Mouse (Mus musculus) cerebellum, postnatal 36 days (tissue): ENCODE results near the gene Fev.
A peak's percentile ranks its signal among the peaks of the same experiment; 100 is the strongest.

Experiments
- DNase-seq, 2 experiments: peaks; one replicate each; pipeline ENCODE4 v3.0.0; 2021 to 2022; ENCODE audit warnings: mixed read lengths in 2 of 2

The Fev gene

DNA sequence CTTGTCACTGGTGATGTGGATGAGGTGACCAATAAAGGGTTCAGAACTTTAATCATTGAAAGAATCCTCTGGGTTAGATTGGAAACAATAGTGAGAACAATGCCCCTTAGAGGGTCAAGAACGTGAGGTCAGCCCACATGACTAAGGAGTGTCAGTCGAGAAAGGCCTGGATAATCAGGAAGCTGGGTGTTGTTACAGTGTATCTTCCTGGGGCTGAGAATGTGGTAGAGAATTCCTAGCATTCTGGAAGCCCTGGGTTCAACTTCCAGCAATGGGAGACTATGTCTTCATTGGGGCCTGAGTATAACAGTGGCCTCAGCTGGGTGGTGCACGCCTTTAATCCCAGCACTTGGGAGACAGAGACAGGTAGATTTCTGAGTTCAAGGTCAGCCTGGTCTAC, 8.0 kb downstream of the Fev start:
- DNase-seq, result no peak

DNA sequence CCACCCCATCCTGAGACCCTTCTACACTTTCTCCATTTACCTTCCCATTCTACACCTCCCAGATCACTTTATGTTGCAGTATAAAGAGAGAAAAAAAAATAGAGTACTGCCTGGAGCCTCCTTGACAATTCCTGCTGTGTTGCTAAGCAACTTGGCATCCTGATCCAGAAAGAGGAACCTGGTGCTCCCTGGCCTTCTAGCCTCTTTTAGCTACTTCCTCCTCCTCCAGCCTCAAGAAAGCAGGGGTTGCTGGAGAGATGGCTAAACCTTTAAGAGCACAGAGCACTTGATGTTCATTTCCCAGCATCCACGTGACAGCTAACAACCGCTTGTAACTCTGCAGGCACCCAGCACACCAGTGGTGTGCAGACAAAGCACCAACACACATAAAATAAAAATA, 13.0 kb downstream of the Fev start:
- no peak for DNase-seq

DNA sequence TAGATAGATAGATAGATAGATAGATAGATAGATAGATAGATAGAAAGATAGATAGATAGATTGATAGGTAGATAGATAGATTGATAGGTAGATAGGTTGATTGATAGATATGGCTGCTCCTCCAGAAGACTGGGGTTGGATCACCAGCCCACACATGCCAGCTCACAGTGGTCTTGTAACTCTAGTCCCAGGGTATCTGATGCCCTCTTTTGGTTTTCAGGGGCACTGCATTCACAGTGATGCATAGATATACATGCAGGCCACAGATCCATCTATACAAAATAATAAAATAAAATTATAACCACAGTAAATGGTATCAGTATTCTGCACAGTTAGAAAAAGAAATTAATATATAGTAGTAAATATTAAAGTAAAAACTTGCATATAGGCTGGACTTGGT, 23.4 kb downstream of the Fev start:
- no peak for DNase-seq

DNA sequence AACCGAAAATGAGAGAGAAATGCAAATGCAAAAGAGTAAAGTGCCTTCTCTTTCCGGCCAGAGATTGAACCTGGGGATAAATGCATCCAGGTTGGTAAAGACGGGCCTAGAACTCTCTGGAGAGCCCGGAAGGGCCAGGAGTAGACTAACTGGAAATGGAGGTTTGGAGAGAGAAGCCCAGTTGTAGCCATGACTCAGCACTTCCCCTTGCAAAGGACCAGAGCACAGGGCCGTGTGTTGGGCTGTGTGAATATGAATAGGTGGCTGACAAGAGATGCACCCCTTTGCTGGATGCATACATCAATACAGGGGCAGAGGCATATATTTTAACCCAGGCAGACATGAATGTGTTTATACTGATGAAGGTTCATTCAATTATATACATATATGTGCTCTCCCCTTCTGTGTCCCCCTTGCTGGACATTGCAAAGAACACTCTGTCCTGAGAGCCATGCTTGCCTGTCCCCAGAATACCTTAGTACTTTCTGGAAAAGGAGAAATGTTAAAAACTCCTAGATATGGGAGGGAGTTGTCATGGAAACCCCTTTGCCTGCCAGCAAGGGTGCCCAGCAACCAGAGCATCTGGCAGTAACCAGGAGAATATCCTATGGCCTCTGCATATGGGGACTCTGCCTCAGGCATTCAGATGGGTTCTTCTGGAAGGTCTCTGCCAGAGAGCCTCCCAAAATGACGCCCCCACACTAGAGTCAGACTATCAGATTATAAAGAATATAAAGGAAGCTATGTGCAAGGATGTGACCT, 25.8 kb downstream of the Fev start:
- DNase-seq, result peak in 1 of 2 experiments; percentile 12

DNA sequence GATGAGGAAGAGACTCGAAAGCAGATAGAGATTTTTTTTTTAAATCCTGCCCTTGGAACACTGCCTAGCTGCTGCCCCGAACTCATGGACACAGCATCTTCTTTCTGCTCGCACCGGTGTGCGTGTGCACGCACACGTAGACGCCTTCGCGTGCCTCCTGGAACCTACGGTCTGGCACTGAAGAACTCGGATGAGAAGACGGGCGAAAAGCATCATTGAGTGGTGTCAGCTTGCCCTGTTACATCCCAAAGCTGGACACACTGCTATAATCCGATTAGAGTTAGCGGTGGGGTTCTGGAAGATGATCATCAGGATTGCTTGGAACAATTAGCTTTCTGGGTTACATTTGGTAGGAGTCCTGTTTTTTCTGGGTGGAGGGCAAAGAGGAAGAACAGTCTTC, 26.4 kb downstream of the Fev start:
- DNase-seq, result peak in 1 of 2 experiments; percentile 55

DNA sequence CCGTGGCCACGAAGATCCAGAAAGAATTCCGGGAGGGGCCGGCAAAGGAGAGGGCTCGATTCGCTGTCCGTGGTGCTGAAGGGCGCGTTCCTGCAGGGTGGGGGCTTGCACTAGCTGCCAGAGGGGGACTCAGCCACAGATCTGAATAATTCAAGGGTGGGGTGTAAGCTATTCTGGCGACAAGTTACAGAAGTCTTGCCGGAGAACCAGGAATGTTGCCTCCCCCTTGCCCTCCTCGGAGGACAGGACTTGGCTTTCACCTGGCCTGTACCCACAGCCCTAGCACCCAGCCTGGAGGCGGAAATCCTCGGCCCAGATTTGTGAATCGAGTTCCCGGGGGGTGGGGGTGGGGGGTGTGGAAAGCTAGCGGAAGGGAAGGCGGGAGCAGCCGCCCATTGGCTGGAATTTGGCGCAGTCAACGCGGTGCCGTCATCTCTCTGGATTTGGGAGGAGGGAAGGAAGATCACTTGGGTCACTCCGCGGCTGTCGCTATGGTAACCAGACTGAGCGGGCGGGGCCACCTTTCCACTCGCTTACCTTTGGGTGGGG, 27.0 kb downstream of the Fev start:
- DNase-seq, result peak; percentile 97

DNA sequence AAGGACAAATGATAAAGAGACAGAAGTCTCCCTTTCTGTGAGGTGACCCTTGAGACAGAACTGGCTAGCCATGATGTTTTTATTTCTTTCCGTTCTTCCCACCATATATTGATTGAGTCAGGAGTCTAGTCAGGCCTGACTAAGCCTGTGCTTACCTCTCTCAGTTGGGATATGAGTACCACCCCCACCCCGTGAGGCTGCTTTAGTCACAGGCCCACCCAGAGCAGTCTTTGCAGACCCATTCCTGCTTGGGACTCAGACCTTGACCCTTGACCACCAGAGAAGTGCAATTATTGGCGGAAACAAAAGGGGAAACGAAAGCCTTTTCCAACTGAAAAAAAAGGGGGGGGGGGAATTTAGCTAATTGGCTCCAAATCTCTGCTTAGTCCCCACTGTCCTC, 27.5 kb downstream of the Fev start:
- peak in 1 of 2 experiments; percentile 27 for DNase-seq

DNA sequence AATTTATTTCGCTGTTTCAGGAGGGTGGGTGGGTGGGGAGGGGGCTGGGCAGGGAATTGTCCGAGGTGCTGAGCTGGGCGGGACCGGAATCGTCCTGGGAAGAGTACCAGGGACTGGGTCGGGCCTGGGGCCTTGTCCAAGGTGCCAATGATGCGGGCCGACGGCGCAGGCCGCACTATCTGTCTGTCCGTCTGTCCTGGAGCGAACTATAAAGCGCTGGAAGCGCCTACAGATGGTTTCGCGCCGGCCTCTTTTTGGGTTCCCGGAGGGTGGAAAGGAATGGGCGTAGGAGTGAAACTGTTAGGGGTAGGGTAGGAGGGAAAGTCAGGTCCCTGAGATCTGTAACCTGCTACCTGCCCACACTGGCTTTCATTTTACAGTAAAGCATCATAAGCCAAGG, 28.0 kb downstream of the Fev start:
- DNase-seq, result peak in 1 of 2 experiments; percentile 17

DNA sequence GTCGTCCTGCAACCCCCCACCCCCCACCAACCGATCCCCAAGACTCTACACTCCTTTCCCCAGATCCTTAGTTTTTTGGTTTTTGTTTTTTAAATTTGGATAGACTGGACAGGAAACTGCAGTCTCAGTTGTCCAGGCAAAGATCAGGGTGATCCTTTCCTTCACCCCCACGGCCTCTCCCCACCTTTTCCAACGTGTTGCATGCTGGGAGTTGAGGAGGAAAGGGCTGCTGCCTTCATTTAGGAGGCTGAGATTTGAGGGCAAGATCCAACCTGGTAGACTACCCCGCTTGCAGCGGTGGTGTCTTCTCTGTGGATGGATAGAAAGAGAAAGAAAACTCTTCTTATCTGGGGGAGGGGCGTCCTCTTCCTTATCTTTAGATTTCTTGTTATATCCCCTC, 28.4 kb downstream of the Fev start:
- DNase-seq, result peak in 1 of 2 experiments; percentile 33

DNA sequence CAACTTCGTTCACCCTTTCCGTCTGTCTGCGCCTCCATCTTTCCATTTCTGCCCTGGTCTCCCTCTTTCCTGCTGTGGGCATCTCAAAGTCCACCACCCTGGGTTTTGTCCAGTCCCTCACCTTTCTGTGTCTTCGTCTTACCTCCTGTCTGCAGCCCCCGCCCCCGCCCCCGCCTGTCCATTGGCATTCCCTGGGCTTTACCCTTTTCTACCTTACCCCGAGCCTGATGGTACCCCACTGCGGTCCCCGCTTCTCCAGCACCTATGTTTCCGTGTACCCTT, 28.8 kb downstream of the Fev start:
- DNase-seq, result peak in 1 of 2 experiments; percentile 12

DNA sequence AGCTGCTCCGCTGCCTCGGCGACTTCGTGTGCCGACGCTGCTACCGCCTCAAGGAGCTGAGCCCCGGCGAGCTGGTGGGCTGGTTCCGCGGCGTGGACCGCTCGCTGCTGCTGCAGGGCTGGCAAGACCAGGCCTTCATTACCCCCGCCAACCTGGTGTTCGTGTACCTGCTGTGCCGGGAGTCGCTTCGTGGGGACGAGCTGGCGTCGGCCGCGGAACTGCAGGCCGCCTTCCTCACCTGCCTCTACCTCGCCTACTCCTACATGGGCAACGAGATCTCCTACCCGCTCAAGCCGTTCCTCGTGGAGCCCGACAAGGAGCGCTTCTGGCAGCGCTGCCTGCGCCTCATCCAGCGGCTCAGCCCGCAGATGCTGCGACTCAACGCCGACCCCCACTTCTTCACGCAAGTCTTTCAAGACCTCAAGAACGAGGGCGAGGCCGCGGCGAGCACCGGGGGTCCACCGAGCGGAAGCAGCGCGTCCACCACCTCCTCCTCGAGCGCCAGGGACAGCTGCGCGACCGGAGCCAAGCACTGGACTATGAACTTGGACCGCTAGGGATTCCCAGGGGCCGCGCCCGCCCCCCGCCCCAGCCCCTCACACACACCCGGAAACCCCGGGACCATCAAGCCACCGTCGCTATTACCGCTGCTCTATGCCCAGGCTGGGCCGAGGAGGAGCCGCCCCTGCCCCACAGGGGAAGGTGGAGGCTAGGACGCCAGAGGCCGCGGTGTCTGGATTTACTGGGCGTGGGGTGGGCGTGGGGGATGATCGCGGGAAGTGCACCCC, 29.4 kb downstream of the Fev start:
- peak; percentile 46 to 48 for DNase-seq

DNA sequence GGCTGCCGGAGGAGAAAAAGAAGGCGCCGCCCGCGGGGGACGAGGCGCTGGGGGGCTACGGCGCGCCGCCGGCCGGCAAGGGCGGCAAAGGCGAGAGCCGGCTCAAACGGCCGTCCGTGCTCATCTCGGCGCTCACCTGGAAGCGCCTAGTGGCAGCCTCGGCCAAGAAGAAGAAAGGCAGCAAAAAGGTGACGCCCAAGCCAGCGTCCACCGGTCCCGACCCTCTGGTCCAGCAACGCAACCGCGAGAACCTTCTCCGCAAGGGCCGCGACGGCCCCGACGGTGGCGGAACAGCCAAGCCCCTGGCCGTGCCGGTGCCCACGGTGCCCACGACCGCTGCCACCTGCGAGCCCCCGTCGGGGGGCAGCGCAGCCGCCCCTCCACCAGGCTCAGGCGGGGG, 30.1 kb downstream of the Fev start:
- DNase-seq, result peak in 1 of 2 experiments; percentile 50

DNA sequence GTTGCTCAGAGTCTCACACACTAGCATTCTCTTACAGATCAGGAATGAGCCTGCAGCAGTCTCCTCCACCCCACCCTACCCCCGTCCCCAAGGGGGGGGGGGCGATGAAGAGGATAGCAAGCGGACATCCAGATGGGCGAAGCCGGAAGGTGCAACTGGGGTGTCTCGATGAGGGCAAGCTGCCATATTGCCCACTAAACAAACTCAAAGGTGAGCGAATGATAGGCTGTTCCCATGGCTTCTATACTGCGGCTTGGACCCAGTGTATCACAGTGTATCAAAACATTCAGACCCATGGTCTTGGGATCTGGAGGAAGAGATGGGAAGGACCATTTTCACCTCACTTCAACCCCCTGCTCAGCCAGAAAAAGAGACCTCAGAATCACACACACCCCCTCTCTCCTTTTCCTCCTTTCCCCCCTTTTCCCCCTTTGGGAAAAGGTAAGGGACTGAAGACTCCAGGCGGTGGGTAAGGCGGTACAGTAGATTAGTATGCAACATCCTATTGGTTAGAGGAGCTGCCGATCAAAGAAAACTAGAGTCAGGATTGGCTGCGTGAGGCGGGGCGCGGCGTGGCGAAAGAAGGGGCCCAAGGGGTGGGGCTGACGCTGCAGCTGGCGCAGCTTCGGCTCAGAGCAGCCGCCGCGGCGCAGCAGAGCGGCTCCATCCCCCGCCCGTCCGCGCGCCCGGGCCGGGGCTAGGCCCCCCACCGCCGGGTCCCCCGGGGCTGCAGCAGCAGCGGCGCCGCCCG, 30.7 kb downstream of the Fev start, which contains the start of gene Cdk5r2:
Gene Cdk5r2 (plus strand): TSS at position 629 of the 751 bp plus-strand sequence.
- DNase-seq, result peak; percentile 93 to 95

DNA sequence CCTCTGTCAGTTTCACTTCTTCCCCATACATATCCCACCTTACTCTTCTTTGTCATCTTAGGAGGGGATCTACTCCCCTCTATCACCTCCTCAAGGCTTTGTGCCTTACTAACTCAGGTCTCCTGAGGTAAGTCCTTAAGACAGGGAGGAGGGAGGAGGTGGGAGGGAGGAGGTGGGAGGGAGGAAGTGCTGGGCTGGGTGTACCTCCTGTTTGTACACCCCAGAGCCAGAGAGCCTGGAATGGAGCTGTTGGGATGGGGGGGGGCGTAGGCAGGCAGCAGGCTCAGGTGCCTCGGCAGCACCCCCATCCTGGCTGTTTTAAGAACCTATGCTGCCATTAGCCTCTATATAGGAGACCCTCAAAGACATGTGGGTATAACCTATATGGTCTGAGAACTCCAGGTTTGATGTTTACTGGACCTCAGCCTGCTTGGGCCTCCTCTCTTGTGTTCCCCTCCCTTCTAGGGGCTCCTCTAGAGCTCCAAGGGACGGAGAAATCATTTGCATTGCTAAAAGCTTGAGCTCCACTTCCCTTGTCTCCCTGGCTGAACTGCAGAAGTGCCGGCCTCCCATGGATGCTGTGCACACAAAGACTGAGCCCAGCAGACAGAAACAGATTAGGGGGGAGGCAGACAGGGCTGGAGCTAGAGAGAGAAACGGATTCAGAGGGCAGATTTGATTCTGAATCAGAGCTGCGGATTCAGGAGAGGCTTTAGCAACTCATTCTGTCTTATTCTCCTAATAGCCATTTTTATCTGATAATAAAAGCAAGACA, 34.0 kb downstream of the Fev start:
- DNase-seq, result no peak

DNA sequence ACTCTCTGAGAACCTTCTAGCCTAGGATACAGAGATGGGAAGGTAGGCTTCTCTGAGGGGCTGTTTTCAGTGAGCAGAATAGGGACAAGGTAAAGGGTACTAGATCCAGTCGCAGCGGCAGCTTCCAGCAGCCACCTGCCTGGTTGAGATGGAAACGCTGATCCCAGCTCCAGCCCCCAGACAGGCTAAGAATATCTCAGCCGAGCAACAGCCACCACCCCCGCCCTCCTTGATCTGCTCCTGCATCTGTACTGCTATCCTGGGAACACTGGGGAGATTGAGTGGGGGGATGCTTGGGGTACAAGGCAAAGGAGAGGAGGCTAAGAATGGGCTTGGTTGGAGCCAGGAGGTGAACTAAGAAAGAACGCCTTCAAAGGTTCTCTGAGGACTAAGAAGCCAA, 35.0 kb downstream of the Fev start:
- no peak for DNase-seq

DNA sequence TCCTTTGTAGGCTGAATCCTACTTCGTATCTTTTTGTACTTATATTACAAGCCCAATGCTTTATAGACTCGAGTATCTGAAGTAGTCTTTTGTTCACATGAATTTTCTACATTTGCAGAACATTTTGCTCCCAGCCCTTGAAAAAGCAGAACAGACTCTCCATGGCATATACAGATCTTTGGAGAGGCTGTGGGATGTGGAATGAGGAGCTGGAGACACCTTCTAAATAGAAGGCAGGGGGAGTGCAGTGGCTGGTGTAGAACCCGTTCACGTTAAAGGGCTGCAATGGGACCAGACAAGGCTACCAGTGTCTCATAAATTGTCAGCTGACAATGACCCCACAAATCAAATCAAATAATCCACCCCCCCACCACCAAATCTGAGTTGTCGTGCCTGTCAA, 36.3 kb downstream of the Fev start:
- no peak for DNase-seq

DNA sequence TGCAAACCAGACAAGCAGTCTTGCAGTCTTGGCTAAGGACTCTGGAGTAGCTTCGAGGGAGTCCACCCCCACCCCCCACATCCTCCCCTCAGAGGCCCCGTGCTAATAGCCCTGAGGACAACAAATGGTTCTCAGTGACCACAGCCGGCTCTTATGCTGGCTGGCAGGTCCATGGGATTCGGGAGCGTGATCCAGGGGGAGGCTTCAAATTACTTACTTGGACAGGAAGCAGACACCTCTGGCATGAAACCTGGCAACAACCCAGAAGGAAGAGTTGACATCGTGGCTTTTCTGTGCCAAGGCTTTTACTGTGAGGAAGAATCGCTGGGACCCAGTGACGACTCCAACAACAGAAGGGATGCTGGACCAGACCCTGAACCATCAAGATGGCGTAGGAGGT, 38.9 kb downstream of the Fev start:
- no peak for DNase-seq

DNA sequence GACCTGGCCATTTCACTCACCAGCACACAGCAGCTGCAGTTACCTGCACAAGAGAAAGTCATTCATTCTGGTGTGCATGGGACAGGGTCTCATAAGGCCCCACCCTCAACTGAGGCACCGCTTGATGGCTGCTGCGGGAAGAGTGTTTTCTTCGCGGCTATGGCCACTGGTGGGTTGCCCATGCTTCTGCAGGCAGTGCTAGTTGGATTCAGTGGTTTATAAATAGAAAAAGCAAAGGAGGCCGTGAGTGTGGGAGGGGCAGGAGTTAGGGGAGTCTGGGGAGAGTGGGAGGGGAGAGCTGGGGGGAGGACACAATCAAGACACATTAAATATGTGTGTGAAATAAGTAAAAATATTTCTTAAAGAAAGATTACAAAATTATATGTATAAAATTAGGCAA, 42.1 kb downstream of the Fev start:
- no peak for DNase-seq

DNA sequence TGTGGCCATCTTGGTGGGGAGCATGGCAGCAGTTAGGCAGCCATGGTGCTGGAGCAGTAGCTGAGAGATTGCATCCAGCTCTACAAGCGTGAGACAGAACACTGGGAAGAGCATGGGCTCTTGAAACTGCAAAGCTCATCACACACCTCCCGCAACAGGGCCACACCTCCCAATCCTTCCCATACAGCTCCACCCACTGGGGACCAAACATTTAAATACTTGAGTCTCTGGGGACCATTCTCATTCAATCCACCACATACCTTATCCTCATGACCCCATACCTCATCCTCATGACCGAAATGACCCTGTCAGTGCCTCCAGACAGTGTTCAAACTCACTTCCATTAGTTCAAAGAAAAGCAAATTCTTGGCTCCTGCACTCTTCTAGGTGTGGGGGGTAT, 52.0 kb downstream of the Fev start:
- no peak for DNase-seq
